Mouse (Mus musculus) liver (tissue): Measurements from ENCODE around the gene Fbxw21.
"Not testable (repeated sequence)": the region's sequence is repeated elsewhere in the genome, so short reads cannot be mapped to it uniquely, and the experiment has no call there.

Experiments used
- DNase-seq: peaks from one replicate; pipeline ENCODE4 v3.0.0-alpha.2; 2020; ENCODE audit warnings: mixed read lengths

Gene Fbxw21

GRCm38 (mm10) chr9:109161941-109162340 is at the start of gene Fbxw21:
Gene Fbxw21, minus strand, starts transcription at chr9:109162041.
- no peak for DNase-seq

GRCm38 (mm10) chr9:109201347-109201746 is 39.5 kb upstream of the Fbxw21 start:
- not testable (repeated sequence) for DNase-seq

- no peak for DNase-seq
These were observed 38.5 kb upstream of the Fbxw21 start for GRCm38 (mm10) chr9:109200349-109200748.

GRCm38 (mm10) chr9:109199353-109199752 is 37.5 kb upstream of the Fbxw21 start:
- no peak for DNase-seq

GRCm38 (mm10) chr9:109195875-109196274 is 34.0 kb upstream of the Fbxw21 start, which contains the start of gene Fbxw13:
Gene Fbxw13, minus strand, starts transcription at chr9:109195975.
- not testable (repeated sequence) for DNase-seq

GRCm38 (mm10) chr9:109177208-109177607 is 15.4 kb upstream of the Fbxw21 start:
- no peak for DNase-seq

- no peak for DNase-seq
These were observed 14.5 kb upstream of the Fbxw21 start for GRCm38 (mm10) chr9:109176301-109176700.

- no peak for DNase-seq
These were observed 5.5 kb upstream of the Fbxw21 start for GRCm38 (mm10) chr9:109167316-109167715.

GRCm38 (mm10) chr9:109140414-109140813 is 21.4 kb downstream of the Fbxw21 start:
- not testable (repeated sequence) for DNase-seq

- DNase-seq: no peak
These were observed 31.8 kb downstream of the Fbxw21 start for GRCm38 (mm10) chr9:109130076-109130475.

- DNase-seq: no peak
These were observed 33.6 kb downstream of the Fbxw21 start for GRCm38 (mm10) chr9:109128211-109128610.

GRCm38 (mm10) chr9:109127076-109127475 is 34.8 kb downstream of the Fbxw21 start:
- no peak for DNase-seq

GRCm38 (mm10) chr9:109125481-109125880 is 36.4 kb downstream of the Fbxw21 start:
- DNase-seq: no peak

GRCm38 (mm10) chr9:109125043-109125442 is 36.8 kb downstream of the Fbxw21 start:
- no peak for DNase-seq

- DNase-seq: no peak
These were observed 37.7 kb downstream of the Fbxw21 start for GRCm38 (mm10) chr9:109124164-109124563.

GRCm38 (mm10) chr9:109123266-109123665 is 38.6 kb downstream of the Fbxw21 start:
- DNase-seq: no peak

GRCm38 (mm10) chr9:109122553-109123085 is 39.2 kb downstream of the Fbxw21 start:
- no peak for DNase-seq

GRCm38 (mm10) chr9:109120956-109121355 is 40.9 kb downstream of the Fbxw21 start:
- no peak for DNase-seq

GRCm38 (mm10) chr9:109119571-109119970 is 42.3 kb downstream of the Fbxw21 start:
- no peak for DNase-seq

GRCm38 (mm10) chr9:109118106-109118505 is 43.7 kb downstream of the Fbxw21 start:
- no peak for DNase-seq

GRCm38 (mm10) chr9:109116205-109116604 is 45.6 kb downstream of the Fbxw21 start:
- DNase-seq: no peak

GRCm38 (mm10) chr9:109114871-109115270 is 47.0 kb downstream of the Fbxw21 start:
- no peak for DNase-seq

GRCm38 (mm10) chr9:109114276-109114675 is 47.6 kb downstream of the Fbxw21 start:
- no peak for DNase-seq

- DNase-seq: no peak
These were observed 48.5 kb downstream of the Fbxw21 start for GRCm38 (mm10) chr9:109113331-109113730.

- no peak for DNase-seq
These were observed 50.2 kb downstream of the Fbxw21 start for GRCm38 (mm10) chr9:109111591-109111990.
